Mouse (Mus musculus) olfactory bulb, adult 2 months (tissue): ENCODE measurements around the gene Cbx2.

Source experiments
- CTCF ChIP-seq: fragments of 200-500 bp; IDR thresholded peaks from 2 replicates; pipeline ENCODE4 v1.5.1; 2012; ENCODE audit warnings: low read depth, mild to moderate bottlenecking, low read length, moderate library complexity; ENCODE audit not compliant: insufficient read depth
- POLR2A ChIP-seq: fragments of 200-500 bp; IDR thresholded peaks from 2 replicates; pipeline ENCODE4 v1.6.1; 2012; ENCODE audit warnings: mild to moderate bottlenecking, low read depth, low read length, moderate library complexity; ENCODE audit not compliant: insufficient read depth

- TF ChIP-seq POLR2A = no peak; the same call in 1 of the 2 replicates
- TF ChIP-seq CTCF = no peak
Measured at GRCm38 (mm10) chr11:119041325-119041716, 18.6 kb downstream of the Cbx2 start.
